ENCODE assay signal across 21 mouse cellular contexts in genomic region chr3:133557154-133557553, GRCm38 (mm10). TPM values are rescaled to one million over a fixed set of nuclear protein-coding genes. Genes with fewer than 3 reads are reported as not detected.
A peak's percentile ranks its signal among the peaks of the same experiment; 100 is the strongest.
DNase-seq lines count a peak whose midpoint lies in the region; TF ChIP-seq lines count a peak whose summit lies in the region.
"Had no signal": no experiment of that assay in that cellular context is flagged by ENCODE, and none has a peak within 500 bp of the region (broad histone marks: within the 10 kb centered on the region; RNA-seq: fewer than 3 reads in every experiment).

No protein-coding gene starts in this region.

- no peaks in the 10 kb centered on the region for H3K27me3 ChIP-seq in CH12.LX (replicated peaks)
- H3K27me3 ChIP-seq: embryonic facial prominence, embryonic 13.5 days; embryonic facial prominence, embryonic 15.5 days; forebrain, embryonic 12.5 days had no signal

- H3K9me3 ChIP-seq in CH12.LX (replicated peaks; ENCODE audit: low read length) = no peaks in the 10 kb centered on the region
- H3K9me3 ChIP-seq: embryonic facial prominence, embryonic 13.5 days; embryonic facial prominence, embryonic 15.5 days; forebrain, embryonic 10.5 days; forebrain, embryonic 12.5 days had no signal

- TF ChIP-seq CTCF in CH12.LX (conservative IDR thresholded peaks at IDR 0.05 in 1 of 2, IDR thresholded peaks at IDR 0.05 in 1 of 2; ENCODE audit: low read depth in 2 of 2, low read length in 2 of 2) = no peak

- no peak for TF ChIP-seq RAD21 in CH12.LX (IDR thresholded peaks at IDR 0.05; ENCODE audit: low read depth, low read length)

- peak; percentile 65 for DNase-seq in heart, adult 11 months
- DNase-seq in heart, postnatal 10 days = no peak
- DNase-seq in CH12.LX (ENCODE audit: extremely low read depth) (no peak), ZHBTc4 (ENCODE audit: low read depth, low spot score) (peak; percentile 63)
- DNase-seq in lung, postnatal 25 days (ENCODE audit: low spot score) = no peak
- DNase-seq: adrenal gland, adult 2 months; adrenal gland, postnatal 10 days; adrenal gland, postnatal 25 days; B cell, adult 2 months; cerebellum, adult 11 months; cerebellum, adult 18-20 months; cerebellum, adult 8-10 months; cerebellum, adult 9-11 months; cerebellum, postnatal 14 days; cerebellum, postnatal 36 days; embryo, embryonic 11 days had no signal

- TF ChIP-seq EP300 in CH12.LX (IDR thresholded peaks at IDR 0.05; ENCODE audit: low read length) = no peak

- no peaks in the 10 kb centered on the region for H3K79me2 ChIP-seq in CH12.LX (replicated peaks; ENCODE audit: control insufficient read depth, extremely low read depth, insufficient read depth, poor library complexity, severe bottlenecking)

- peaks cover 26 to 29% of the 10 kb centered on the region in 2 experiments for H3K4me1 ChIP-seq in CH12.LX (ENCODE audit: control insufficient read depth in 1 of 2, insufficient read depth in 2 of 2)
- H3K4me1 ChIP-seq: embryonic facial prominence, embryonic 13.5 days; embryonic facial prominence, embryonic 15.5 days; forebrain, embryonic 10.5 days; forebrain, embryonic 12.5 days had no signal

- intact Hi-C loops in heart, postnatal 10 days (cut with DNase I) = no loop called here

- no peak overlapping the region for H3K27ac ChIP-seq in CH12.LX (ENCODE audit: insufficient read depth, low read depth)
- H3K27ac ChIP-seq: embryonic facial prominence, embryonic 13.5 days; embryonic facial prominence, embryonic 15.5 days; forebrain, embryonic 10.5 days; forebrain, embryonic 12.5 days had no signal

- no peak overlapping the region for H3K4me2 ChIP-seq in CH12.LX (ENCODE audit: insufficient read depth, low read depth, poor library complexity, severe bottlenecking)
- H3K4me2 ChIP-seq: embryonic facial prominence, embryonic 13.5 days; embryonic facial prominence, embryonic 15.5 days; forebrain, embryonic 12.5 days had no signal

- TF ChIP-seq POLR2A in CH12.LX (IDR thresholded peaks at IDR 0.05; ENCODE audit: low read depth, low read length) = no peak

- no peak overlapping the region for H3K4me3 ChIP-seq in CH12.LX (replicated peaks in 1 of 3; ENCODE audit: low read depth in 2 of 3, low read length in 2 of 3, poor library complexity in 1 of 3)
- H3K4me3 ChIP-seq: embryonic facial prominence, embryonic 13.5 days; embryonic facial prominence, embryonic 15.5 days; erythroblast, embryonic 14.5 days; forebrain, embryonic 10.5 days; forebrain, embryonic 12.5 days had no signal

- dilution Hi-C loops in CH12.LX (cut with MboI; ENCODE audit: extremely low pct_ligation_motif_present, extremely low pct_unique_long_range_greater_than_20kb, low sequenced_read_pairs) = no loop called here

- H3K36me3 ChIP-seq in CH12.LX (replicated peaks in 1 of 2; ENCODE audit: control insufficient read depth in 1 of 2, insufficient read depth in 1 of 2, low read length in 1 of 2) = no peaks in the 10 kb centered on the region
- H3K36me3 ChIP-seq: embryonic facial prominence, embryonic 13.5 days; embryonic facial prominence, embryonic 15.5 days; forebrain, embryonic 10.5 days; forebrain, embryonic 12.5 days had no signal

- no peak overlapping the region for H3K9ac ChIP-seq in CH12.LX (ENCODE audit: insufficient read depth, low read depth)
- H3K9ac ChIP-seq: embryonic facial prominence, embryonic 13.5 days; embryonic facial prominence, embryonic 15.5 days; forebrain, embryonic 12.5 days had no signal

- in situ Hi-C loops in CH12.LX (cut with MboI; ENCODE audit: low pct_ligation_motif_present, low pct_unique_long_range_greater_than_20kb, low sequenced_read_pairs) = no loop called here

TF ChIP-seq in CH12.LX, 34 proteins besides CTCF, POLR2A, EP300 and RAD21:
- TF ChIP-seq SIN3A (IDR thresholded peaks at IDR 0.05; ENCODE audit: low read length) (no peak), ZNF384 (IDR thresholded peaks at IDR 0.05; ENCODE audit: low read depth, low read length) (peak; percentile 44; the same call in 1 of the 2 replicates)

RNA-seq across cellular contexts. Expression of gene Tet2, which starts 12.2 kb away (rescaled TPM):
- total RNA-seq in heart, postnatal 10 days (2021) = 10 to 100 TPM; 41.3 to 44.4 TPM
- total RNA-seq in CH12.LX (2012; rRNA removed) (59.1 and 78.5 TPM in 2 replicates), CH12.LX (2014; rRNA removed) (49.7 and 51.3 TPM in 2 replicates)
- 38.5 and 39.6 TPM in 2 replicates for polyA plus RNA-seq in CH12.LX (2012; ENCODE audit: insufficient read length, low read depth)

Comparison
In these comparisons a context has a peak if more than half of its experiments do, and no peak if none do; other contexts are left out.
1. DNase-seq: peak in heart, adult 11 months (single experiment) and ZHBTc4 (single experiment); none in heart, postnatal 10 days (0 of 2), CH12.LX (single experiment) and lung, postnatal 25 days (single experiment).